Mouse (Mus musculus): ENCODE measurements around the gene Tnpo2.

DNA sequence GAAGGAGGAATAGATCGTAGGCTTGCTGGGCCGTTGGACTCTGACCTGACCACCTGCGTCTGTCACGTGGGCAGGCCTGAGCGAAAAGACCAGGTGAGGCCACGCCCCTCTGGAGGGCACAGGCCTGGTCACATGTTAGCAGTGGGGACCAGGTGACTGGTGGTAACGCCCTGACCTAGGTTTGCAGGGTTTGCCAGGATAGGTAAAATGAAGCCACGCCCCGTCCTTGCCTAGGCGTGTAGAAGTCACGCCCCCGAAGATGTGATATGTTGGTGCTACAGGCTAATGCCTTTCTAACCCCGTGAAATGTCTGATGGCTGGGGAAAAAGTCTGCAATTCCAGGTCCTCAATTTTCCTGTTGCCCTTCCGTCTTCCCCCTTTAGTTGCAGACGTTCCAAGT, 45.9 kb upstream of the Tnpo2 start:
- no peak for TF ChIP-seq POLR2A (IDR thresholded peaks at IDR 0.05; ENCODE audit: insufficient read depth, low read depth, low read length)
- TF ChIP-seq EP300 (IDR thresholded peaks at IDR 0.05; ENCODE audit: insufficient read depth, low read depth, low read length), result no peak

Data from heart, adult 2 months (tissue).